Mouse (Mus musculus) adrenal gland, adult 18-20 months (tissue): ENCODE data around the gene Sertad2. TPM values are rescaled to one million over a fixed set of nuclear protein-coding genes. Genes with fewer than 3 reads are reported as not detected.

Source experiments
- DNase-seq, 2 experiments: peaks; one replicate each; pipeline ENCODE4 v3.0.0; 2021 to 2022; ENCODE audit warnings: low spot score in 2 of 2
- total RNA-seq, 2 experiments: library from RNA; stranded (reverse); gene quantifications; 1 replicate in 1 of 2; 2 replicates in 1 of 2; pipeline ENCODE4 v1.2.3; 2021

Gene Sertad2
- total RNA-seq, 2 experiments from 2014 or later, result 9.4 to 10.8 TPM

DNA sequence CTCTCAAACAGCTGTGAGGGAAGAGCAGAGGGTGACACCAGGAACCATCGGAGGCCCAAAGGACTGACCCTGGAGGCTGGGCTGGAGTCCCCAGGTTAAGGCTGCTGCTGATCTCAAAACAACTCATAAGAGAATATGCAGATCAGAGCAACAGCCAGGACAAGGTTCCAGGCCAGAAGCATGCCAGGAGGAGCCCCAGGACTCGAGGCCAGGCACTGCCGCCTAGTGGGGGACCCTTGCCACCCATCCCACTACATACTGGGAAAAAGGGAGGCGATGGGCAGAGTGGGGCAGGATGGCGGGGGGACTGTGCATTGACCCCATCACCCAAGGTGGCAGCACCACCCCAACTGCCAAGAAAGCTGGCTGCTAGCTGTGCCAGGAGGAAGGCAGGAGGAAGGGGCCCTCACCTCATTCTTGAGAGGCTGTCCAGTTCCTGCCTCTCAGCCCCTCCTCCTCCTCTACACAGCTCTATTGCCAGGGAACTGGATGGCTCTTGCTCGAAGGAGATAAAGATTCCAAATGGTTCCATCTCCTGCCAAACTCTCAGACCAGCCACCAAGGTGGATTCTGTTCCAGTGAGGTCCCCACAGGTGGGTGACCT, 128.8 kb downstream of the Sertad2 start:
- DNase-seq, result no peak

DNA sequence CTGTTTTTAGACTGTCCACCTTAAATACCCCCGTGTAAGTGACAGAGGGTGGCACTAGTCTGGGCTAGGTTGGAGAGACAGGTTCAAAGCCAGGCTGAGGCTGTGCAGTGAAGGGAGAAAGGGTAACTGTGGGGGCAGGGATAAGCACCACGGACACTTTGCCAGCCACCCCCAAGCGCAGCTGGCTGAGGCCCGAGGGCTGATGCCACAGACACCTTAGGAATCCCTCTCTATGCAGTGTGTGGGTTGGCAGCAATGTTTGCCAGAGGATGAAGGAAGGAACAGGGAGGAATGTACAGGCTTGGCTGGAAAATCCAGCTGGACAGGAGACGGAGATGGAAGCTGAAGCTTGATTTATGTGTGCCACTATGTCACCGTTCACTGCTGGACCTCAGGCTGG, 129.5 kb downstream of the Sertad2 start:
- DNase-seq, result no peak

DNA sequence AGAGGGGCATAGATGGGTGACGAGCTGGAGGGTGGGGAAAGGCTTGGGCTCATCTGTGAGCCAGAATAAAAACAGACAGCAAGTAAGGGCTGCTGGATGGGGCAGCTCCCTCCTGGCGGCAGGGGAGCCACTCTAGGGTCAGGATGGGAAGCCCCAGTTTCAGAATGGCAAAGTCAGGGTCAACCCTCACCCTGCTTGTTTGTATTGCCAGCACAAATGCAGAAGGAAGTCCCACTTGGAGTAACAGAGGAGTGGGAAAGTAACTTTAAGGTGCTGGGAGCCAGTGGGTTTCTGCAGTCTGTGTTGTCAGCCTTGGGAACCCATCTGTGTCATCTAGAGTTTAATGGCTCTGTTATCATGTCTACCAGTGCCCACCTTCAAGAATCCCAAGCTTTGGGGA, 136.3 kb downstream of the Sertad2 start:
- no peak for DNase-seq

DNA sequence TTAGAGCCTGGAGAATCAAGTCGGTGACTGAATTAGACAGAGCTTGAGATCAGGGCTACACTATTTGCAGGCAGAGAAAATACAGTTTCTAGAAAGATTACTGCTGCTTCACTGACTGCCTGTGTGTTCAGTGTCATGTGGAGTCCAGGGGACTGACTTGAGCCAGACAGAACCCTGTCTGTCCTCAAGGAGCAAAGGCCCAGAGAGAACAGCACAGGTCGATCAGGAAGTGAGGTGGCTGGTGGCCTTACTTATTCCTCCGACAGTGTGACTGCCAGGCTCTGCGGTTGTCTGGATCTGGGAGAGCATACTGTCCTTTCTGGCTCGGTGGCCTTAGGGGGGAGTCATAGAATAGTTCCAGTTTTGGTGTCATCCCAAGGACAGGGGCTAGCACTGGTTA, 137.7 kb downstream of the Sertad2 start:
- DNase-seq, result no peak

DNA sequence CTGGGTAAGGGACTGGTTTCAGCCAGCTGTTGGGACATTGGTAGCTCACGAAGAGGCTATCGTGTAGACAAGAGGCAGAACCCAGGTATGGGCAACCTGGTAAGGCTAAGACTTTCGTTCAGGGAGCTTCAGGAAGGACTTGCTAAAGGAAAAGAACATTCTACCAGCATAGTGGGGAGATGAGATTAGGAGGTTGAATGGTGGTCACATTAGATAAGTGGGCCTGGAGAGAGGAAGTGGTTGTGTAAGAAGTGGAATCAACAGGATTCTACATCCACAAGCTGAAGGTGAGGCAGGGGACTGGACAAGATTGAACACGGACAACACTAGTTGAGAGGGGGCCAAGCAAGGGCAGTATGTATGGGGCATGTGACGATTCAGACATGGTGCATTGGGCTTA, 138.6 kb downstream of the Sertad2 start:
- DNase-seq, result no peak

DNA sequence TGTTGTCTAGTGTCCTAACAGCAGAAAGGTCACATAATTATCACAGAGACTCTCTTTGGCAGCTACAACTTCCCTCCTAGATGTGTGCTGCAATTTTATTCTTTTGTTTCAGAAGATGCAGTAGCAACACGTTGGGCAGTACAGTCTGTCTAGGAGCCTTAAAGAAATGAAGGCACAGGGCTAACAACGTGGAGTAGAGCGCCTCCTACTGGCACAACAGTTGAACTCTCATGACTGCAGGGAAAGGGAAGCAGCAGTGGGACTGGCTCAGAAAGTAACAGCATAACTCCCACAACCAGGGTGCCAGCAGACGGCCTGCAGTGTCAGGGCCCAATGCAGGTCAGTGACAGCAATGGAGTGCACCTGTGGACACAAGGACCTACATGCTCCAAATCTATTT, 147.9 kb downstream of the Sertad2 start:
- DNase-seq, result peak; percentile 33 to 41

Other genes starting within 250 kb of the Sertad2 start
- 1 to 10 TPM; 6.3 to 9.7 TPM for gene Slc1a4, start 210.5 kb upstream of the Sertad2 start, total RNA-seq
- gene Aftph, start 198.3 kb downstream of the Sertad2 start, total RNA-seq, result 10 to 100 TPM; 46.0 to 56.2 TPM